22 mouse cellular contexts compared by ENCODE assay signal in genomic region chr14:37027248-37027933, GRCm38 (mm10). TPM values are rescaled to one million over a fixed set of nuclear protein-coding genes. Genes with fewer than 3 reads are reported as not detected.
DNase-seq lines count a peak whose midpoint lies in the region; ATAC-seq and TF ChIP-seq lines count a peak whose summit lies in the region.
"Had no signal": no experiment of that assay in that cellular context is flagged by ENCODE, and none has a peak within 500 bp of the region (broad histone marks: within the 10 kb centered on the region; RNA-seq: fewer than 3 reads in every experiment).

No protein-coding gene starts in this region.

- H3K4me1 ChIP-seq in intestine, embryonic 15.5 days (replicated peaks): no peaks in the 10 kb centered on the region
- H3K4me1 ChIP-seq in intestine, embryonic 16.5 days (ENCODE audit: control insufficient read depth, insufficient read depth, low read length): no peaks in the 10 kb centered on the region
- peaks cover 3% of the 10 kb centered on the region; the same call in 1 of the 2 replicates for H3K4me1 ChIP-seq in small intestine, adult 2 months (ENCODE audit: control insufficient read depth, insufficient read depth, insufficient read length, low read length)
- H3K4me1 ChIP-seq: embryonic facial prominence, embryonic 10.5 days; embryonic facial prominence, embryonic 12.5 days had no signal

- H3K9ac ChIP-seq in intestine, embryonic 15.5 days: no peak overlapping the region
- H3K9ac ChIP-seq in intestine, embryonic 16.5 days (ENCODE audit: low read depth, low read length): no peak overlapping the region
- H3K9ac ChIP-seq: embryonic facial prominence, embryonic 12.5 days; forebrain, embryonic 13.5 days; forebrain, embryonic 15.5 days; forebrain, postnatal 0 days had no signal

- DNase-seq in thymus, adult 18-20 months: no peak
- no peak for DNase-seq in cerebellum, adult 11 months
- DNase-seq: adrenal gland, adult 2 months; adrenal gland, postnatal 10 days; adrenal gland, postnatal 25 days; cerebellum, adult 11-12 months; cerebellum, adult 2 months; cerebellum, adult 9-10 months; cerebellum, postnatal 25 days; forebrain, postnatal 0 days had no signal

- no peaks in the 10 kb centered on the region for H3K36me3 ChIP-seq in intestine, embryonic 15.5 days
- no peaks in the 10 kb centered on the region for H3K36me3 ChIP-seq in intestine, embryonic 16.5 days (ENCODE audit: control insufficient read depth, insufficient read depth, low read length)
- H3K36me3 ChIP-seq in small intestine, adult 2 months (ENCODE audit: control insufficient read depth, insufficient read depth, low read length): no peaks in the 10 kb centered on the region
- H3K36me3 ChIP-seq: embryonic facial prominence, embryonic 10.5 days; embryonic facial prominence, embryonic 12.5 days; forebrain, embryonic 15.5 days had no signal

- H3K4me2 ChIP-seq in intestine, embryonic 15.5 days (replicated peaks): no peak overlapping the region
- no peak overlapping the region for H3K4me2 ChIP-seq in intestine, embryonic 16.5 days (ENCODE audit: low read depth, low read length)
- H3K4me2 ChIP-seq: embryonic facial prominence, embryonic 12.5 days; forebrain, embryonic 13.5 days; forebrain, embryonic 15.5 days had no signal

- WGBS in intestine, embryonic 15.5 days: 66% methylated on average over 4 of the region's 4 CpGs
- WGBS in intestine, embryonic 16.5 days: 65% methylated on average over 4 of the region's 4 CpGs
- 22% methylated on average over 4 of the region's 4 CpGs for WGBS in small intestine, adult 2 months

- no peak for TF ChIP-seq CTCF in small intestine, adult 2 months (IDR thresholded peaks at IDR 0.05; ENCODE audit: extremely low read depth, insufficient read length, insufficient replicate concordance, low read depth, low read length)

- H3K27ac ChIP-seq in intestine, embryonic 15.5 days: no peak overlapping the region
- H3K27ac ChIP-seq in intestine, embryonic 16.5 days (ENCODE audit: low read length): no peak overlapping the region
- H3K27ac ChIP-seq in small intestine, adult 2 months (ENCODE audit: insufficient read depth, low read depth, low read length): peak overlapping the region; percentile 8; the same call in 1 of the 2 replicates
- H3K27ac ChIP-seq: embryonic facial prominence, embryonic 10.5 days; embryonic facial prominence, embryonic 12.5 days; forebrain, embryonic 13.5 days; forebrain, embryonic 15.5 days had no signal

- no peaks in the 10 kb centered on the region for H3K27me3 ChIP-seq in intestine, embryonic 15.5 days (replicated peaks)
- H3K27me3 ChIP-seq in intestine, embryonic 16.5 days (replicated peaks; ENCODE audit: control insufficient read depth, insufficient read depth, low read length): no peaks in the 10 kb centered on the region
- H3K27me3 ChIP-seq in small intestine, adult 2 months (ENCODE audit: control insufficient read depth, insufficient read depth, low read length): no peaks in the 10 kb centered on the region
- H3K27me3 ChIP-seq: embryonic facial prominence, embryonic 12.5 days; forebrain, embryonic 13.5 days; forebrain, embryonic 15.5 days had no signal

- ATAC-seq in intestine, embryonic 15.5 days: peak; percentile 47; the same call in 1 of the 2 replicates
- ATAC-seq in intestine, embryonic 16.5 days: peak; percentile 84
- ATAC-seq: forebrain, embryonic 13.5 days; forebrain, embryonic 15.5 days; forebrain, postnatal 0 days had no signal

- no peak overlapping the region for H3K4me3 ChIP-seq in intestine, embryonic 15.5 days (replicated peaks)
- no peak overlapping the region for H3K4me3 ChIP-seq in intestine, embryonic 16.5 days (ENCODE audit: low read length)
- H3K4me3 ChIP-seq in small intestine, adult 2 months (ENCODE audit: low read depth, low read length): no peak overlapping the region
- H3K4me3 ChIP-seq: embryonic facial prominence, embryonic 10.5 days; embryonic facial prominence, embryonic 12.5 days; forebrain, embryonic 13.5 days; forebrain, embryonic 15.5 days had no signal

- no peak for TF ChIP-seq POLR2A in small intestine, adult 2 months (IDR thresholded peaks at IDR 0.05; ENCODE audit: low read depth, low read length)

- H3K9me3 ChIP-seq in intestine, embryonic 15.5 days: no peaks in the 10 kb centered on the region
- H3K9me3 ChIP-seq in intestine, embryonic 16.5 days (ENCODE audit: control insufficient read depth, low read length): no peaks in the 10 kb centered on the region
- H3K9me3 ChIP-seq: embryonic facial prominence, embryonic 10.5 days; embryonic facial prominence, embryonic 12.5 days; forebrain, embryonic 13.5 days; forebrain, embryonic 15.5 days had no signal

RNA-seq across cellular contexts. Expression of gene Rgr, which starts 21.4 kb away (rescaled TPM):
- not detected in 2 replicates for polyA plus RNA-seq in intestine, embryonic 15.5 days (2015; fragmentation: Nextera tagmentation; extraction: Ambion mirVana)
- polyA plus RNA-seq in intestine, embryonic 16.5 days (2015; fragmentation: Nextera tagmentation; extraction: Ambion mirVana): not detected in 2 replicates
- polyA plus RNA-seq in small intestine, adult 2 months (2012; rRNA removed): not detected in 2 replicates
- polyA plus RNA-seq: adrenal gland, adult 2 months; brain, embryonic 14.5 days; C2C12; cerebellum, adult 2 months; cortical plate, adult 2 months; embryonic facial prominence, embryonic 10.5 days; embryonic facial prominence, embryonic 12.5 days; forebrain, embryonic 11.5 days; forebrain, embryonic 13.5 days; forebrain, embryonic 15.5 days had no signal

RNA-seq across cellular contexts. Expression of gene Lrit1, which starts 27.2 kb away (rescaled TPM):
- not detected in 2 replicates for polyA plus RNA-seq in intestine, embryonic 15.5 days (2015; fragmentation: Nextera tagmentation; extraction: Ambion mirVana)
- polyA plus RNA-seq in intestine, embryonic 16.5 days (2015; fragmentation: Nextera tagmentation; extraction: Ambion mirVana): not detected in 2 replicates
- not detected in 2 replicates for polyA plus RNA-seq in small intestine, adult 2 months (2012; rRNA removed)
- polyA plus RNA-seq: adrenal gland, adult 2 months; brain, embryonic 14.5 days; C2C12; cerebellum, adult 2 months; cortical plate, adult 2 months; embryonic facial prominence, embryonic 10.5 days; embryonic facial prominence, embryonic 12.5 days; embryonic facial prominence, embryonic 14.5 days; forebrain, embryonic 11.5 days; forebrain, embryonic 13.5 days; forebrain, embryonic 15.5 days; forebrain, postnatal 0 days had no signal

RNA-seq across cellular contexts. Expression of gene Lrit2, which starts 40.3 kb away (rescaled TPM):
- not detected in 2 replicates for polyA plus RNA-seq in intestine, embryonic 15.5 days (2015; fragmentation: Nextera tagmentation; extraction: Ambion mirVana)
- polyA plus RNA-seq in intestine, embryonic 16.5 days (2015; fragmentation: Nextera tagmentation; extraction: Ambion mirVana): not detected in 2 replicates
- polyA plus RNA-seq in small intestine, adult 2 months (2012; rRNA removed): not detected in 2 replicates
- polyA plus RNA-seq: adrenal gland, adult 2 months; brain, embryonic 14.5 days; cerebellum, adult 2 months; cortical plate, adult 2 months; embryonic facial prominence, embryonic 10.5 days; embryonic facial prominence, embryonic 12.5 days; forebrain, embryonic 11.5 days; forebrain, embryonic 13.5 days; forebrain, embryonic 15.5 days; forebrain, postnatal 0 days had no signal

RNA-seq across cellular contexts. Expression of gene Ccser2, which starts 58.8 kb away (rescaled TPM):
- 29.4 and 35.1 TPM in 2 replicates for polyA plus RNA-seq in intestine, embryonic 15.5 days (2015; fragmentation: Nextera tagmentation; extraction: Ambion mirVana)
- polyA plus RNA-seq in intestine, embryonic 16.5 days (2015; fragmentation: Nextera tagmentation; extraction: Ambion mirVana): 30.1 and 33.5 TPM in 2 replicates
- polyA plus RNA-seq in small intestine, adult 2 months (2012; rRNA removed): 6.4 and 12.8 TPM in 2 replicates
